Mouse (Mus musculus) brain, embryonic 14.5 days (tissue): ENCODE measurements at regions not wholly inside any gene's neighbourhood (a gene's known extent, or its start where the extent isn't known, plus 50 kb on each side); places are given as distances from the start of the nearest gene placed in this dataset.

Experiments
- DNase-seq: peaks from one replicate; pipeline ENCODE4 v3.0.0-alpha.2; 2011; ENCODE audit warnings: low read depth
- CTCF ChIP-seq: fragments of 200-500 bp; IDR thresholded peaks from 2 replicates; pipeline ENCODE4 v1.5.1; 2012; ENCODE audit warnings: inconsistent platforms, mild to moderate bottlenecking, moderate library complexity, borderline replicate concordance; ENCODE audit not compliant: insufficient read depth, insufficient read length; ENCODE audit errors: extremely low read depth
- POLR2A ChIP-seq: fragments of 200-500 bp; IDR thresholded peaks from 2 replicates; pipeline ENCODE4 v1.6.1; 2012; ENCODE audit warnings: mild to moderate bottlenecking, inconsistent platforms, borderline replicate concordance; ENCODE audit not compliant: poor library complexity, insufficient read depth, insufficient read length, severe bottlenecking; ENCODE audit errors: extremely low read depth

DNA sequence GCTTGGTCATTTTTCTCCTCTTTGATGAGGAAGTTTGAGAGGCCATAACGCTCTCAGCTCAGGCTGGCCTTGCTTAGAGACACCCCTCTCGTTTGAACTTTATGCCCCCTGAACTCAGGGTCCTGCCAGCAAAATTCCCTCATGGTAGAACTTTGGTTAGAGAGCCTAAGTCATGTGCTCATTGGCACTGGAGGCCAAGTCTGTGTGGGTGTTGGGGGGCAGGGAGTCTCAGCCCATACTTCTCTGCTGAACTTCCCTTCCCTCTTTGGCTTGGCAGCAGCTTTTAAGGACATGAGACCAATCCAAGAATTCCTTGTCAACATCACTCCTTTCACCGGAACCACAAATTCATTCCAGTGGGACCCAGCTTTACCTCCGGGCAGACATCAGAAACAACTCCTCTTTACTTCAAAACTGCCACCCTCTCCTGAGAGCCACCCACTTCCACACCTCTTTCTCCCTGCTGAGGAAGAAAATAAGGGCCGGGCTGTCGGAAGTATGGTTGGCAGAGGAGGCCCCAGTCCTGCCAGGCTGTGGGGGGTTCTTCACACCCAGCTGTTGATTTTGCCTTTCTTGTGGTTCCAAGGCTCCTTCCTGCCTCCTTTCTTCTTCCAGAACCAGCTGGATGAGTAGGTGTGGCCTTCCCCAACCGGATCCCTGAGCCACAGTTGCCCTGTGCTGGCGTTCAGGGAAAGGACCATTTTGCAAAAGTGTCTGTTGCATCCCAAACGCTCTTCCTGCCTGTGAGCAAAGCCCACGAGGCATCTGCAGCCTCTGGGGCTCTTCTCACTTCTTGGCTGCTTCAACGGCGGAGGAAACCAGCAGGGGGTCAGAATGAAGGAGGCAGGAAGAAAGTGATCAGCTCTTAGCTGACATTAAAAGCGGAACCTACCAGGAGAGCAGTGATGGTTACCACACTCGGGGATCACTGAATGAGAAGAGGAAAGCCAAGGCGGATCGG is 91.5 kb upstream of the Gadd45a start:
- no peak for TF ChIP-seq POLR2A
- TF ChIP-seq CTCF = no peak

GRCm38 (mm10) chr6:67127727-67128126 is 90.5 kb upstream of the Gadd45a start:
- TF ChIP-seq CTCF = no peak
- TF ChIP-seq POLR2A = no peak

More for the DNA sequence above, 91.5 kb upstream of the Gadd45a start:
- DNase-seq = no peak

GRCm38 (mm10) chr6:67125715-67126312 is 88.6 kb upstream of the Gadd45a start:
- TF ChIP-seq CTCF = no peak
- no peak for TF ChIP-seq POLR2A
- DNase-seq = no peak

More at GRCm38 (mm10) chr6:67127727-67128126, 90.5 kb upstream of the Gadd45a start:
- no peak for DNase-seq

DNA sequence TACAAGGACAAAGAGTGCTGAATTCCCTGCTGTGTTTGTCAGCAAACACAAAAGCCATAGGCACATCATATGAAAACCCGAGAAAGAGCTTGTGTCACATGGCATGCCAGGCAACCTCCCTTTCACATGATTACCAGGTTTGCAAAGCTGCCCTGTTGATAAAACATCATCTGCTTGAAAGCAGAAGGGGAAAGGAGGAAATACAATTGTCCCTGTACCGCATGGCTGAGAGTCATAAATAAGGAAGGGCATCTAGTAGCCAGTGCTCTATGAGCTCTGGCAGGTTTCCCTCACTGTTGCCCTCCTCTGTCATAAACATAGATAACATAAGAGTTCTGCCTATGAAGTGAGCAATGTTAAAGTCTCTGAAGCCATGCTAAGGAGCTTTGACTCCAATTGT is 86.8 kb upstream of the Gadd45a start:
- DNase-seq = no peak
- TF ChIP-seq POLR2A (no peak), CTCF (no peak)

DNA sequence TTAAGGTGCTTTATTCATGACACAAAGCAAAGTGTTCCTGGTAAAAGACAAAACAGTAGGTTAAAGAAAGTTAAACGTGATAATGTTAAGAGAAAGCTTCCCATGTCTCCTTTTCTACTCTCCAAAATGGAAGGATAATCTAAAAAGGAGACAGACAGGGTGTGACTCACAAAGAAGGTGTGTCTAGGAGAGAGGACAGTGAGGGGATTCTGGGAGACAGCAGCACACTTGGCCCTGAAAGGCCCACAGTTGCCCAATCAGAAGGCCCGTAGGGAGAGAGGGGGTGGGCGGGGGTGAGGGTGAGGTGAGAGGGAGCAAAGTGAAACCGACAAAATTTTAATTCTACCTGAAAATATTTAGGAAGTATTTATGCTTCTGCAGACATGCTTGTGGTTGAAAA is 85.8 kb upstream of the Gadd45a start:
- DNase-seq = no peak
- TF ChIP-seq POLR2A = no peak
- TF ChIP-seq CTCF = no peak

- TF ChIP-seq CTCF = no peak
- no peak for TF ChIP-seq POLR2A
- DNase-seq = no peak
These were observed 79.0 kb upstream of the Gadd45a start for GRCm38 (mm10) chr6:67116306-67116705.

GRCm38 (mm10) chr6:67115505-67116303 is 78.4 kb upstream of the Gadd45a start:
- peak; percentile 16 for DNase-seq
- TF ChIP-seq POLR2A (no peak), CTCF (no peak)

DNA sequence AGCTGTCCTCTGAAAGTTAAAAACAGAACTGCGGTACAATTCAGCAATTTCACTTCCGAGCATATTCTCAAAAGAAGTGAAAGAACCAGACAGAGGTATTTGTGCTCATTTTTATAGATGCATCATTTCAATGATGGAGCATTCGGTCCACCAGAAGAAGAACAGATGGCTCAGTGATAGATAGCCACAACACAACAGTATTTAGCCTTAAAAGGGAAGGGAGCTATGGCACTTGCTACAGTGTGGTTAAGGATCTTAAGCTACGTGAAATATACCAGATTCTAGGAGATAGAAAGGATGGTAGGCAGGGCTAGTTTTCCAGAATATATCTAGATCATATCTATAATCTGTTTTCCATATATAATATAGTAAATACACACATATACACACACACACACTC is 77.5 kb upstream of the Gadd45a start:
- peak; percentile 26 for DNase-seq
- TF ChIP-seq POLR2A (no peak), CTCF (no peak)

GRCm38 (mm10) chr6:67113686-67114278 is 76.5 kb upstream of the Gadd45a start:
- TF ChIP-seq POLR2A (no peak), CTCF (no peak)
- peak; percentile 53 for DNase-seq

DNA sequence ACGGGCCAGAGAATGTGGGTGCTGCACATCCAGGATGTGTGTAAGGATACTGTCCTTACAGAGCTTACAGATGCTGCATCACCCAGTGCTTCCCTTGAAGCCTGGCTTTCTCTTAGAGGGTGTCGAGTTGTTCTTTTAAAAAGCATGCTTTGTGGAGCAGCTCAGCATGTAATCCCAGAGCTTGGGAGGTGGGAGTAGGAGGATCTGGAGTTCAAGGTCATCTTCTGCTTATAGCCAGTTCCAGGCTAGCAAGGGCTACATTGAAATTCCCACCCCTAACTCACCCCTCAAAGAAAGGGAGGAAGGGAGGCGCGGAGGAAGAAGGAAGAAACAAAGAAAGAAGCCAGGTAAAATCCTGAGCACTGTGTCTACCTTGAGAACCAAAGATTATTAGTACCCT is 76.0 kb upstream of the Gadd45a start:
- DNase-seq = no peak

GRCm38 (mm10) chr6:67112311-67112710 is 75.1 kb upstream of the Gadd45a start:
- DNase-seq = peak; percentile 56
- no peak for TF ChIP-seq CTCF
- TF ChIP-seq POLR2A = no peak

More for the DNA sequence above, 76.0 kb upstream of the Gadd45a start:
- no peak for TF ChIP-seq CTCF
- no peak for TF ChIP-seq POLR2A

DNA sequence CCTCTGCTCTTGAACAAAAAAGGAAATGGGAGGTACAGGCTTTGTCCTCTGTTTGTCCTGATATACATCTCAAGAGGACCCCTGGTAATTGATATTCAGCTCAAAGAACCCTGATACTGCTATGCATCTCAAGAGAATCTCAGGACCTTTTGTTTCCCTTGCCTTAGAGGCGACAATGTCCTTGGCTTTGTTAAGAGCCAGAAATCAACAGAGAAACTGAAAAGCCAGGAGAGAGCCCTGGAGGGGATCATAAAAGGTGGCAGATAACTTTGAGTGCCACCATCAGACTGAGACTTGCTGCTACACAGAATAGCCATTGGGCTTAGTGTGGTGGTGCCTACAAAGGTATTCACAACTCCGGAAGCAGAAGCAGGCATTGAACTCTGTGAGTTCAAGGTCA is 74.3 kb upstream of the Gadd45a start:
- no peak for TF ChIP-seq POLR2A
- no peak for TF ChIP-seq CTCF
- DNase-seq = no peak
